ENCODE assay signal across 27 mouse cellular contexts in genomic region chr5:58294903-58295302, GRCm38 (mm10).
"Had no signal": no experiment of that assay in that cellular context is flagged by ENCODE, and none has a peak within 500 bp of the region (broad histone marks: within the 10 kb centered on the region; RNA-seq: fewer than 3 reads in every experiment).

No protein-coding gene starts in this region.

- H3K4me1 ChIP-seq: heart, embryonic 13.5 days; heart, embryonic 15.5 days; hindbrain, embryonic 10.5 days; hindbrain, embryonic 12.5 days; intestine, embryonic 15.5 days; limb, embryonic 10.5 days; limb, embryonic 12.5 days; liver, embryonic 12.5 days had no signal

- DNase-seq: gastrocnemius, postnatal 14 days; gastrocnemius, postnatal 36 days; heart, adult 2 months; heart, postnatal 14 days; heart, postnatal 36 days; kidney, adult 18-20 months; kidney, adult 8-10 months; kidney, postnatal 10 days; kidney, postnatal 25 days; kidney, postnatal 4 days; liver had no signal

- H3K9me3 ChIP-seq: heart, embryonic 13.5 days; heart, embryonic 15.5 days; hindbrain, embryonic 10.5 days; hindbrain, embryonic 12.5 days; intestine, embryonic 15.5 days; limb, embryonic 10.5 days; limb, embryonic 12.5 days; liver, embryonic 12.5 days had no signal

- H3K4me3 ChIP-seq: heart, adult 2 months; heart, embryonic 13.5 days; heart, embryonic 15.5 days; hindbrain, embryonic 10.5 days; hindbrain, embryonic 12.5 days; intestine, embryonic 15.5 days; layer of hippocampus, adult 2 months; left cerebral cortex, adult 2 months; limb, embryonic 10.5 days; limb, embryonic 12.5 days; liver, embryonic 12.5 days had no signal

- H3K9ac ChIP-seq: heart, embryonic 13.5 days; heart, embryonic 15.5 days; hindbrain, embryonic 12.5 days; hindbrain, embryonic 14.5 days; intestine, embryonic 15.5 days; limb, embryonic 12.5 days; liver, embryonic 12.5 days; liver, embryonic 14.5 days had no signal

- H3K36me3 ChIP-seq: heart, embryonic 13.5 days; heart, embryonic 15.5 days; hindbrain, embryonic 10.5 days; hindbrain, embryonic 12.5 days; intestine, embryonic 15.5 days; limb, embryonic 10.5 days; limb, embryonic 12.5 days; liver, embryonic 12.5 days had no signal

- H3K27me3 ChIP-seq: heart, embryonic 13.5 days; heart, embryonic 15.5 days; hindbrain, embryonic 12.5 days; intestine, embryonic 15.5 days; limb, embryonic 12.5 days; liver, embryonic 12.5 days had no signal

- H3K4me2 ChIP-seq: heart, embryonic 11.5 days; heart, embryonic 13.5 days; heart, embryonic 15.5 days; hindbrain, embryonic 12.5 days; hindbrain, embryonic 14.5 days; intestine, embryonic 15.5 days; limb, embryonic 12.5 days; liver, embryonic 12.5 days had no signal

- H3K27ac ChIP-seq: heart, adult 2 months; heart, embryonic 13.5 days; heart, embryonic 15.5 days; hindbrain, embryonic 10.5 days; hindbrain, embryonic 12.5 days; hindbrain, embryonic 14.5 days; intestine, embryonic 15.5 days; layer of hippocampus, adult 2 months; left cerebral cortex, adult 2 months; limb, embryonic 10.5 days; limb, embryonic 12.5 days; liver, embryonic 12.5 days; liver, embryonic 14.5 days had no signal

- ATAC-seq: hindbrain, embryonic 16.5 days; inflammation-experienced regulatory T-cells, adult 6 months; intestine, embryonic 15.5 days; intestine, postnatal 0 days; liver, embryonic 12.5 days had no signal
